Mouse (Mus musculus) v-Abl transformed pro-B cells (cell line): ENCODE measurements around the gene Pde11a.

Experiments
- in situ Hi-C, 2 experiments: fragments of 400-800 bp; cut with MboI; formaldehyde crosslinking; loops; one replicate each; pipeline ENCODE4 v1.15.1; 2025; ENCODE audit not compliant: unreplicated experiment in 2 of 2

The Pde11a gene

GRCm38 (mm10) chr2:75982626-75983025 lies 355.9 kb downstream of the Pde11a start:
- in situ Hi-C loops = loop anchor here in 1 of 2 experiments (25.0 kb wide), 2 partner anchors 380 to 1730 kb away; partner anchors contain the start of genes Cyct and Rbm45

DNA sequence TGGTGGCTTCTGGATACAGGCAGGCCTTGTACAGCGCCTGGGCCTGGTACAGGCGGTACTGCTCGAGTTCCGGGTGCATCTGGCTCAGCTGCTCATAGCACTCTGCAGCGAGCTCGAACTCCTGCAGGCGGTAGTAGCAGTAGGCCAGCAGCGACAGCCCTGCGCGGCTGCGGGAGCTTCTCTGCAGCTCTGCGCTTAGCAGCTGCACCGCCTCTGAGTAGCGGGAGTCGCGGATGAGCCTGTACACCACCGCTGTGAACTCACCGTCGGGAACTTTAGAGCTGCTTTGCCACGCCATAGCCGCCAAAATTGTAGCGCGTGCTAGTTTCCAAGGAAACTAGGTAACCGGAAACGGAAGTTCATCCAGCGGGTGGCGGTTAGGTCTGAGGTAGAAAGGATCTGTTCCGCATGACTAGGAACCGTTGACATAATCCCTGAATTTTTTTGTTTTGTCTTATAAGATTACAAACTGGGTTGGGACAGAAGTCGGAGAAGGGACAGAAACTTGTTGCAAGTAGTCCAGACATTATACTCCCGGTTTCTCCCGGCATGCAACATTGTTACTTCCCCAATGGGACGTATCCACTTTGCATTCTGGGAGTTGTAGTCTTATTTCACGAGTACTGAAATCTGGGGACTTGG lies 357.0 kb downstream of the Pde11a start, which contains the start of gene Ttc30a1:
TSS of gene Ttc30a1 (minus strand) at position 528 of the 642 bp plus-strand sequence.
- in situ Hi-C loops = loop anchor here in 1 of 2 experiments (25.0 kb wide), 2 partner anchors 381 to 1731 kb away; partner anchors contain the start of genes Cyct and Rbm45

- in situ Hi-C loops = loop anchor here in 1 of 2 experiments (25.0 kb wide), 2 partner anchors 381 to 1731 kb away; partner anchors contain the start of genes Cyct and Rbm45
Observed at GRCm38 (mm10) chr2:75980933-75981439, 357.6 kb downstream of the Pde11a start.

DNA sequence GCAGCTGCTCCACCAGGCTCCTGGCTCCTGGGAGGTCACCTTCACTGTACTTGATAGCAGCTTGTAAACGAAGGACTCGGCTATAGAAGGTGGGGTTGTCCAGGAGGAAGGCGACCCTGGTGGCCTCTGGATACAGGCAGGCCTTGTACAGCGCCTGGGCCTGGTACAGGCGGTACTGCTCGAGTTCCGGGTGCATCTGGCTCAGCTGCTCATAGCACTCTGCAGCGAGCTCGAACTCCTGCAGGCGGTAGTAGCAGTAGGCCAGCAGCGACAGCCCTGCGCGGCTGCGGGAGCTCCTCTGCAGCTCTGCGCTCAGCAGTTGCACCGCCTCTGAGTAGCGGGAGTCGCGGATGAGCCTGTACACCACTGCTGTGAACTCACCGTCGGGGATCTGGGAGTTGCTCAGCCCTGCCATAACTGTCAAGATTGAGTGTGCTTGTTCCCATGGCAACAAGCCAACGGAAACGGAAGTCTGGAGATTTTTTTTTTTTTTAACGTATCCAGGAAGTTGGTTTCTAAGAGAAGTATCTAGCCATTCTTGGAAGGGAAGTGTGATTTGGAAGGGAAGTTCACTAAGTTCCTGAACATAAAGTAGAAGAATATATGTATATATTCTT lies 360.7 kb downstream of the Pde11a start, which contains the start of gene Ttc30a2:
TSS of gene Ttc30a2 (minus strand) at position 419 of the 617 bp plus-strand sequence.
- in situ Hi-C loops = loop anchor here in 1 of 2 experiments (25.0 kb wide), 2 partner anchors 384 to 1734 kb away; partner anchors contain the start of genes Cyct and Rbm45

- in situ Hi-C loops = loop anchor here in 1 of 2 experiments (25.0 kb wide), 2 partner anchors 386 to 1736 kb away; partner anchors contain the start of genes Cyct and Rbm45
Observed at GRCm38 (mm10) chr2:75976070-75976469, 362.5 kb downstream of the Pde11a start.

GRCm38 (mm10) chr2:75974131-75974530 lies 364.4 kb downstream of the Pde11a start:
- in situ Hi-C loops = loop anchor here (5.0 to 25.0 kb wide), 3 partner anchors 372 to 1287 kb away; partner anchors contain the start of genes Hoxd10 (in 1 of the 2), Hoxd11 (in 1 of the 2), Hoxd12 (in 1 of the 2) and Hoxd3 (in 1 of the 2)

DNA sequence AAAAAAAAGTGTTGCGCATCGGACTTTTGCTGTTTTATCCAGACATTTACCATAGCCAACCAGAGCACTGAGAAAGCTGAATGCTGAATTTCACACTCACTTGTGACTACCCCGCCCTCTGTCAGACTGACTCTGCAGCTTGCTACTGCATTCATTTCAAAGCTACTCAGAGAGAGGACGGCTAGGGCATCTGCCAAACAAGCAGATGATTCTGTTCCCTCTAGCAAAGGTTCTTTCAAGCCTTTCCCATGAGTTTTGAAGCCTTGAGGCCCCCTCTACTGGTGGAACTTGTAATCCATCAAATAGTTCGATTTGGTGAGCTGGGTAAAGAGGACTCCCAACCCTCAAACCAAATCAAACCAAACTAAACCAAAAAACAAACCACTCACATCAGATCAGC lies 373.6 kb downstream of the Pde11a start:
- in situ Hi-C loops = loop anchor here (5.0 to 25.0 kb wide), 5 partner anchors 78 to 1278 kb away; partner anchors contain the start of genes Hoxd10 (in 1 of the 2), Hoxd11 (in 1 of the 2), Hoxd12 (in 1 of the 2) and Hoxd3 (in 1 of the 2)

DNA sequence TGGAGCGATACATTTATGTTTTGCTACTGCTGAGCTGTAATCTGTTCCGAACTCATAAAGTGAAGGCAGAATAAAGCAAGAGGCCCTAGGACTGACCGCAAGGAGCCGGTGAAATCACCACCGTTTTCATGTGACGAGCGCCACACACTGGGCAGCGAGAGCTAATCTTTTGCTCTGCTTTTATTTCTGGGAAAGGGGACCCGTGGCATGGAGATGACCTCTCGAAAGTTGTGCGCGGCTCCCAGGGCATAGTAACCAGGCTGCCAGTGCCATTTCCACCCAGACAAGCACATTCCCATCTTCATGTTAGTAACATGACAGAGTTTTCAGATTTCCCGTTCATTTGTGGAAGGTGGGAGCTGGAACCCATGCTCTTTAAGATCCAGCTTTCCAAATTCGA lies 374.1 kb downstream of the Pde11a start:
- in situ Hi-C loops = loop anchor here (5.0 to 25.0 kb wide), 4 partner anchors 77 to 1277 kb away; partner anchors contain the start of genes Hoxd10 (in 1 of the 2), Hoxd11 (in 1 of the 2), Hoxd12 (in 1 of the 2) and Hoxd3 (in 1 of the 2)

- in situ Hi-C loops = loop anchor here (5.0 to 25.0 kb wide), 4 partner anchors 77 to 1277 kb away; partner anchors contain the start of genes Hoxd10 (in 1 of the 2), Hoxd11 (in 1 of the 2), Hoxd12 (in 1 of the 2) and Hoxd3 (in 1 of the 2)
Observed at GRCm38 (mm10) chr2:75964051-75964450, 374.5 kb downstream of the Pde11a start.

DNA sequence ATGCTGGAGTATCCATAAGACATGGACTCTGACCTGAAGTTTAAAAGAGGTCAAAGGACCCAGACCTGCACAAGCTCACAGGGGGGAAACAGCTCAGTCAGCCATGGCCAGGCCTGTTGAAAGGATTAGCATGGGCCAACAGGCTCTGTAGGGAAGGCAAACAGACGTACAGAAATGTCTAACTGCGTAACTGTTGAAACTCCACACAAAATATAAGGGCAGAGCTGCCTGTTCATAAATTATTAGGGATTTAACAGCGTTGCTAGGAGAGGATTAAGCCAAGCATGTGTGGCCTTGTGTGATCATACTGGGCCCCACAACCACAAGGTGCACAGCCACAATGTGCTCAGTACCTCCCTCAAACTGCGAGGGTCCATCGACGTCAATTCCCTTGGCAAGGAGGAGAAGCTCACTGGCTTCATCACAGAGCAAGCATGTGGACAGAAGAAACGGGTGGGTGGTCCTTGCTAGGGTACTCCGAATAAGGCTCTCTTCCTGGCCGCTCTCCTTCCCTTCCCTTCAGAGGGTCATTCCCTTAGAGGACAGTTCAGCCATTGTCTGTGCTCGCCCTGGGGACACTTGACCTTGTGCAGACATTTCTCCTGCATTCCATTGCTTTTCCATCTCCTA lies 375.2 kb downstream of the Pde11a start:
- in situ Hi-C loops = loop anchor here (5.0 to 25.0 kb wide), 4 partner anchors 76 to 1276 kb away; partner anchors contain the start of genes Hoxd10 (in 1 of the 2), Hoxd11 (in 1 of the 2), Hoxd12 (in 1 of the 2) and Hoxd3 (in 1 of the 2)

- in situ Hi-C loops = loop anchor here (5.0 to 25.0 kb wide), 4 partner anchors 73 to 1273 kb away; partner anchors contain the start of genes Hoxd10 (in 1 of the 2), Hoxd11 (in 1 of the 2), Hoxd12 (in 1 of the 2) and Hoxd3 (in 1 of the 2)
Observed at GRCm38 (mm10) chr2:75960366-75961330, 377.9 kb downstream of the Pde11a start.

DNA sequence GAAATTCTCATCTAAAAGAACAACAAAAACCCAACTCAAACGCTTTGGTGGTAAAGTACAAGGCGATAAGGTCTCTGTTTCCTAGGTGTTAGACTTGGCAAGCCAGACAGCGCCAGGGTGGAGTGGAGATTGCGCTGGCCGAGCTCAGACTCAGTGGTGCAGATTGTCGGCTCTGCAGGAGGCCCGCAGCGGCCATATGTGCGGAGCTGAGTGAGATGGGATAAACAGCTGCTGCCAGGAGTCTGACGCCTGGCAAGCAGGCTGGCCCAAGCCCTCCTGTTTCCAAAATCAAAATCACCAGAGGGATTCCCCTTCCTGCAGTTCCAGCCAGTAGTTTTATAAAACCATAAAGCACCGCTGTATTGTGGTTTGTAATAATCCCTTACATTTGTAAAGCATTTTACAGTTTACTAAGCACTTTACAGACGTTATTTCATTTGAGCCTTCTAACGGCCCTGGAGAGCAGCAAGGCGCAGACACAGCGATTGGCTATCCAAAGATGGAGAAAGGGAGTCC lies 378.7 kb downstream of the Pde11a start:
- in situ Hi-C loops = loop anchor here (5.0 to 25.0 kb wide), 4 partner anchors 73 to 1273 kb away; partner anchors contain the start of genes Hoxd10 (in 1 of the 2), Hoxd11 (in 1 of the 2), Hoxd12 (in 1 of the 2) and Hoxd3 (in 1 of the 2)

GRCm38 (mm10) chr2:75959183-75959849 lies 379.3 kb downstream of the Pde11a start:
- in situ Hi-C loops = loop anchor here (25.0 kb wide), 2 partner anchors 1247 to 1272 kb away; partner anchors contain the start of genes Hoxd10 (in 1 of the 2), Hoxd11 (in 1 of the 2), Hoxd12 (in 1 of the 2) and Hoxd3 (in 1 of the 2)

DNA sequence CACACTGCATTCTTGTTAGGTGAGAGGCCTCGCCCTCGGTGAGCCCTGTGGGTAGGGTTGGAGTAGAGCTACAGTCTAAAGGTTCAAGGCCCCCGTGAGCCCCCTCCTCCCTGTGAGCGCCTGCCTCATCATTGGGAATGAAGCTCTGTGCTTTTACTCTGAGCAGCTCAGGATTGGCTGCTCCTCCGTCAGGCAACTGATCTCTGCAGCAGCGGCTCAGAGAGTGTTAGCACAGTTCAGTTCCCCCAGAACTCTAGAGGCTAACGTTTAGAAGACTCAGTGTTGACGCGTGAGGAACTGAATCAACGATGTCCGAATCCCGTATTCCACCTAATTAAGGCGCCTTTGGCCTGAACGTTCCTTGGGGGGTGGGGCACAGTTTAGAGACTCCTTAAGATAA lies 382.9 kb downstream of the Pde11a start:
- in situ Hi-C loops = loop anchor here (25.0 kb wide), 2 partner anchors 1243 to 1268 kb away; partner anchors contain the start of genes Hoxd10 (in 1 of the 2), Hoxd11 (in 1 of the 2), Hoxd12 (in 1 of the 2) and Hoxd3 (in 1 of the 2)

GRCm38 (mm10) chr2:75953320-75953719 lies 385.3 kb downstream of the Pde11a start:
- in situ Hi-C loops = loop anchor here (5.0 to 25.0 kb wide), 3 partner anchors 66 to 1266 kb away; partner anchors contain the start of genes Hoxd10 (in 1 of the 2), Hoxd11 (in 1 of the 2), Hoxd12 (in 1 of the 2) and Hoxd3 (in 1 of the 2)

DNA sequence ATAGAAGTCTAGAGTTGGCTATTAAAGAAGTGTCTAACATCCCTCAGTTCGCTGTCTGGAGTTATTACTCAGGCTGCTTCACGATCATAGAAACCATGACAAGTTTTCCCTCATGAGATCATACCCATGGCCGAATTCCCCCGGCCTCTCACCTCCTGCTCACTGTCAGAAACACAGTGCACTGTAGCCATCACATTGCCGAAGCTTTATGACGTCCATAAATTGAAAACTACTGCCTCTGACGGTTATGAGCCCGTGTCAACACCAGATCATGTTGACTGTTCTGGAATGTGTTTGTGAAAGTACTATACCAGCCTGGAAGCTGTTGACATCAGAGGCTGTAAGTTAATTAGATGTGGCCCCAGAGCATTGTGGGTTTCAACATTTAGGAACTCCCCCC lies 387.9 kb downstream of the Pde11a start:
- in situ Hi-C loops = loop anchor here (5.0 to 25.0 kb wide), 3 partner anchors 63 to 1263 kb away; partner anchors contain the start of genes Hoxd10 (in 1 of the 2), Hoxd11 (in 1 of the 2), Hoxd12 (in 1 of the 2) and Hoxd3 (in 1 of the 2)
